Comparison of ENCODE assay signal across 8 mouse cellular contexts in genomic region chr4:59189546-59190237, GRCm38 (mm10). TPM values are rescaled to one million over a fixed set of nuclear protein-coding genes. Genes with fewer than 3 reads are reported as not detected.
DNase-seq lines count a peak whose midpoint lies in the region; ATAC-seq and TF ChIP-seq lines count a peak whose summit lies in the region.

No protein-coding gene starts in this region.

- no peaks in the 10 kb centered on the region for H3K27me3 ChIP-seq in kidney, embryonic 15.5 days
- H3K27me3 ChIP-seq in liver, embryonic 13.5 days: no peaks in the 10 kb centered on the region
- no peaks in the 10 kb centered on the region for H3K27me3 ChIP-seq in neural tube, embryonic 15.5 days (replicated peaks)

- H3K4me2 ChIP-seq in kidney, embryonic 15.5 days: peak overlapping the region; percentile 78
- peak overlapping the region; percentile 90 for H3K4me2 ChIP-seq in liver, embryonic 13.5 days
- H3K4me2 ChIP-seq in neural tube, embryonic 15.5 days: peak overlapping the region; percentile 63

- peak; percentile 49 for DNase-seq in lung, adult 2 months
- no peak for DNase-seq in lung, postnatal 4 days
- DNase-seq in frontal cortex, adult 2 months (ENCODE audit: extremely low spot score in 1 of 2, low spot score in 1 of 2): peak; percentile 5 to 34
- DNase-seq in liver, embryonic 13.5 days: no peak
- DNase-seq in ovary, adult 18-20 months (ENCODE audit: low spot score): no peak

- TF ChIP-seq CTCF in lung, adult 2 months (IDR thresholded peaks at IDR 0.05; ENCODE audit: insufficient read depth, low read length): no peak

- ATAC-seq in kidney, embryonic 15.5 days (replicated peaks; ENCODE audit: low FRiP score): peak; percentile 52
- ATAC-seq in liver, embryonic 13.5 days (ENCODE audit: low read depth): peak; percentile 7; the same call in 1 of the 2 replicates
- peak; percentile 71 for ATAC-seq in neural tube, embryonic 15.5 days (ENCODE audit: low FRiP score)

- H3K27ac ChIP-seq in brown adipose tissue, adult 24 weeks (replicated peaks; ENCODE audit: low read depth, low read length): peak overlapping the region; percentile 87
- H3K27ac ChIP-seq in kidney, embryonic 15.5 days: peak overlapping the region; percentile 94
- peak overlapping the region; percentile 96 for H3K27ac ChIP-seq in liver, embryonic 13.5 days
- peak overlapping the region; percentile 99 for H3K27ac ChIP-seq in neural tube, embryonic 15.5 days (replicated peaks)

- 0 out of 2 replicates have a peak, but pooled peaks cover 3% of the 10 kb centered on the region for H3K36me3 ChIP-seq in kidney, embryonic 15.5 days
- H3K36me3 ChIP-seq in liver, embryonic 13.5 days: no peaks in the 10 kb centered on the region
- H3K36me3 ChIP-seq in neural tube, embryonic 15.5 days: no peaks in the 10 kb centered on the region

- no peak for TF ChIP-seq POLR2A in lung, adult 2 months (IDR thresholded peaks at IDR 0.05; ENCODE audit: borderline replicate concordance, extremely low read depth, low read depth, low read length)

- WGBS in lung, adult 2 months: under 1% methylated on average over 50 of the region's 54 CpGs
- WGBS in kidney, embryonic 15.5 days: under 1% methylated on average over 52 of the region's 54 CpGs
- WGBS in liver, embryonic 13.5 days (ENCODE audit: insufficient replicate concordance): under 1% methylated on average over 41 of the region's 54 CpGs
- under 1% methylated on average over 50 of the region's 54 CpGs for WGBS in neural tube, embryonic 15.5 days

- peaks cover 9% of the 10 kb centered on the region for H3K4me1 ChIP-seq in lung, adult 2 months (ENCODE audit: control insufficient read depth, insufficient read depth, low read length)
- H3K4me1 ChIP-seq in brown adipose tissue, adult 24 weeks (ENCODE audit: control insufficient read depth, insufficient read depth, insufficient read length, low read length): peaks cover 8% of the 10 kb centered on the region
- H3K4me1 ChIP-seq in kidney, embryonic 15.5 days: peaks cover 11% of the 10 kb centered on the region
- H3K4me1 ChIP-seq in liver, embryonic 13.5 days (replicated peaks): peaks cover 79% of the 10 kb centered on the region
- peaks cover 18% of the 10 kb centered on the region for H3K4me1 ChIP-seq in neural tube, embryonic 15.5 days

- H3K9me3 ChIP-seq in kidney, embryonic 15.5 days (replicated peaks): no peaks in the 10 kb centered on the region
- H3K9me3 ChIP-seq in liver, embryonic 13.5 days (replicated peaks): no peaks in the 10 kb centered on the region
- H3K9me3 ChIP-seq in neural tube, embryonic 15.5 days (replicated peaks): no peaks in the 10 kb centered on the region

- H3K9ac ChIP-seq in kidney, embryonic 15.5 days: peak overlapping the region; percentile 93
- H3K9ac ChIP-seq in liver, embryonic 13.5 days: peak overlapping the region; percentile 98
- H3K9ac ChIP-seq in neural tube, embryonic 15.5 days (replicated peaks): peak overlapping the region; percentile 97

- H3K4me3 ChIP-seq in lung, adult 2 months (replicated peaks; ENCODE audit: extremely low read depth, low read depth, low read length): peak overlapping the region; percentile 98
- H3K4me3 ChIP-seq in brown adipose tissue, adult 24 weeks (ENCODE audit: insufficient read depth, low read depth, low read length): peak overlapping the region; percentile 96
- peak overlapping the region; percentile 92 for H3K4me3 ChIP-seq in kidney, embryonic 15.5 days (replicated peaks)
- H3K4me3 ChIP-seq in liver, embryonic 13.5 days (replicated peaks): peak overlapping the region; percentile 97
- H3K4me3 ChIP-seq in neural tube, embryonic 15.5 days (replicated peaks): peak overlapping the region; percentile 96

RNA-seq across cellular contexts. Expression of gene Ugcg, which starts 0.6 kb away (rescaled TPM):
- 28.7 and 42.2 TPM in 2 replicates for polyA plus RNA-seq in lung, adult 2 months (2012; rRNA removed)
- polyA plus RNA-seq in brown adipose tissue, adult 24 weeks (2012; ENCODE audit: insufficient read depth, insufficient read length, missing spikeins): 5.9 and 7.0 TPM in 2 replicates
- 63.7 TPM in 2 replicates for polyA plus RNA-seq in frontal cortex, adult 2 months (2012; rRNA removed)
- 7.6 and 8.0 TPM in 2 replicates for polyA plus RNA-seq in kidney, embryonic 15.5 days (2015; fragmentation: Nextera tagmentation; extraction: Ambion mirVana)
- polyA plus RNA-seq in liver, embryonic 13.5 days (2015; fragmentation: Nextera tagmentation; extraction: Ambion mirVana): 9.2 and 10.5 TPM in 2 replicates
- polyA plus RNA-seq in neural tube, embryonic 15.5 days (2015; fragmentation: Nextera tagmentation; extraction: Ambion mirVana): 16.3 and 16.7 TPM in 2 replicates

RNA-seq across cellular contexts. Expression of gene AI481877, which starts 50.9 kb away (rescaled TPM):
- polyA plus RNA-seq in lung, adult 2 months (2012; rRNA removed): 0.07 TPM in 1 of 2 replicates, not detected in the other
- polyA plus RNA-seq in brown adipose tissue, adult 24 weeks (2012; ENCODE audit: insufficient read depth, insufficient read length, missing spikeins): not detected in 2 replicates
- polyA plus RNA-seq in frontal cortex, adult 2 months (2012; rRNA removed): not detected in 2 replicates
- polyA plus RNA-seq in kidney, embryonic 15.5 days (2015; fragmentation: Nextera tagmentation; extraction: Ambion mirVana): not detected in 2 replicates
- not detected in 2 replicates for polyA plus RNA-seq in liver, embryonic 13.5 days (2015; fragmentation: Nextera tagmentation; extraction: Ambion mirVana)
- polyA plus RNA-seq in neural tube, embryonic 15.5 days (2015; fragmentation: Nextera tagmentation; extraction: Ambion mirVana): 0.05 and 0.10 TPM in 2 replicates

Comparison
In these comparisons a context has a peak if more than half of its experiments do, and no peak if none do; other contexts are left out.
1. DNase-seq: peak in lung, adult 2 months (single experiment) and frontal cortex, adult 2 months (2 of 2); none in lung, postnatal 4 days (0 of 2), liver, embryonic 13.5 days (single experiment) and ovary, adult 18-20 months (single experiment).
2. ATAC-seq: peak in every context shown above with its lines; median percentile 71 in neural tube, embryonic 15.5 days; 52 in kidney, embryonic 15.5 days; 7 in liver, embryonic 13.5 days.
3. Peak in every context shown above with its lines, with median percentiles within 50 percentile points of each other: H3K4me3 ChIP-seq, H3K27ac ChIP-seq, H3K4me2 ChIP-seq and H3K9ac ChIP-seq.